28 mouse cellular contexts compared by ENCODE assay signal in genomic region chr4:139161076-139161475, GRCm38 (mm10). TPM values are rescaled to one million over a fixed set of nuclear protein-coding genes. Genes with fewer than 3 reads are reported as not detected.
DNase-seq lines count a peak whose midpoint lies in the region; ATAC-seq and TF ChIP-seq lines count a peak whose summit lies in the region.
"Had no signal": no experiment of that assay in that cellular context is flagged by ENCODE, and none has a peak within 500 bp of the region (broad histone marks: within the 10 kb centered on the region; RNA-seq: fewer than 3 reads in every experiment).

No protein-coding gene starts in this region.

- peaks cover 1% of the 10 kb centered on the region for H3K4me1 ChIP-seq in heart, adult 2 months (ENCODE audit: control insufficient read depth, insufficient read depth, low read length)
- H3K4me1 ChIP-seq: embryonic facial prominence, embryonic 13.5 days; embryonic facial prominence, embryonic 15.5 days; forebrain, embryonic 10.5 days; forebrain, embryonic 12.5 days had no signal

- ATAC-seq in granulocyte monocyte progenitor cell, adult 5-6 weeks (replicated peaks; ENCODE audit: poor library complexity, severe bottlenecking) = peak; percentile 68
- peak; percentile 39; the same call in 1 of the 2 replicates for ATAC-seq in megakaryocyte progenitor cell, adult 5-6 weeks (replicated peaks; ENCODE audit: poor library complexity)
- ATAC-seq: activated CD4-positive, CD25-positive, alpha-beta regulatory T cell, adult 4 months; CD4-positive, CD25-positive, alpha-beta regulatory T cell, adult 4 months; forebrain, embryonic 14.5 days; forebrain, embryonic 16.5 days; Patski had no signal

- DNase-seq in heart, adult 11 months = peak; percentile 88
- DNase-seq in heart, adult 2 months = no peak
- DNase-seq in gastrocnemius, adult 2 months = no peak
- no peak for DNase-seq in lung, postnatal 4 days
- no peak for DNase-seq in adrenal gland, adult 8-10 months
- DNase-seq: adrenal gland, postnatal 10 days; adrenal gland, postnatal 25 days; B cell, adult 2 months; cerebellum, adult 11-12 months; cerebellum, adult 2 months; cerebellum, adult 9-10 months; cerebellum, postnatal 10 days; cerebellum, postnatal 25 days; embryo, embryonic 11 days had no signal

- H3K27ac ChIP-seq in heart, adult 2 months = no peak overlapping the region
- H3K27ac ChIP-seq in gastrocnemius, adult 2 months = no peak overlapping the region
- H3K27ac ChIP-seq: embryonic facial prominence, embryonic 13.5 days; embryonic facial prominence, embryonic 15.5 days; forebrain, embryonic 10.5 days; forebrain, embryonic 12.5 days had no signal

- TF ChIP-seq EP300 in heart, adult 2 months (IDR thresholded peaks at IDR 0.05; ENCODE audit: insufficient read depth, low read depth, low read length) = no peak

- H3K9ac ChIP-seq in heart, adult 2 months (ENCODE audit: low read depth, low read length) = no peak overlapping the region
- H3K9ac ChIP-seq: embryonic facial prominence, embryonic 13.5 days; embryonic facial prominence, embryonic 15.5 days; forebrain, embryonic 12.5 days had no signal

- no peaks in the 10 kb centered on the region for H3K36me3 ChIP-seq in heart, adult 2 months (ENCODE audit: control insufficient read depth, insufficient read depth, low read length)
- H3K36me3 ChIP-seq: embryonic facial prominence, embryonic 13.5 days; embryonic facial prominence, embryonic 15.5 days; forebrain, embryonic 10.5 days; forebrain, embryonic 12.5 days; G1E had no signal

- H3K79me2 ChIP-seq in heart, adult 2 months (replicated peaks; ENCODE audit: control insufficient read depth, insufficient read depth, low read length) = no peaks in the 10 kb centered on the region

- TF ChIP-seq CTCF in heart, adult 2 months (IDR thresholded peaks at IDR 0.05) = no peak
- TF ChIP-seq CTCF in gastrocnemius, adult 2 months (IDR thresholded peaks at IDR 0.05) = no peak

- no peaks in the 10 kb centered on the region for H3K27me3 ChIP-seq in heart, adult 2 months (ENCODE audit: control insufficient read depth, insufficient read depth, low read length)
- H3K27me3 ChIP-seq: CH12.LX; embryonic facial prominence, embryonic 13.5 days; embryonic facial prominence, embryonic 15.5 days; forebrain, embryonic 12.5 days; Patski had no signal

- 42% methylated on average over 2 of the region's 2 CpGs for WGBS in heart, adult 2 months

- intact Hi-C loops in heart, adult 2 months (cut with DNase I) = no loop called here
- intact Hi-C loops in gastrocnemius, adult 2 months (cut with DNase I) = no loop called here

- H3K4me3 ChIP-seq in heart, adult 2 months = no peak overlapping the region
- no peak overlapping the region for H3K4me3 ChIP-seq in gastrocnemius, adult 2 months
- H3K4me3 ChIP-seq: embryonic facial prominence, embryonic 13.5 days; embryonic facial prominence, embryonic 15.5 days; erythroblast, embryonic 14.5 days; forebrain, embryonic 10.5 days; forebrain, embryonic 12.5 days had no signal

- TF ChIP-seq POLR2A in heart, adult 2 months (IDR thresholded peaks at IDR 0.05; ENCODE audit: insufficient read depth, low read depth, low read length) = no peak

RNA-seq across cellular contexts. Expression of gene Minos1, which starts 30.2 kb away (rescaled TPM):
- total RNA-seq in heart, adult 2 months (2021) = 100 to 1,000 TPM; 586 to 660 TPM
- polyA plus RNA-seq in heart, adult 2 months (2012; rRNA removed) = 203 and 282 TPM in 2 replicates
- total RNA-seq in granulocyte monocyte progenitor cell, adult 5-6 weeks (2014; fragmentation: Nextera tagmentation) = 530 and 613 TPM in 2 replicates
- 186 and 246 TPM in 2 replicates for total RNA-seq in granulocyte monocyte progenitor cell, adult 5-6 weeks (2017)
- total RNA-seq in megakaryocyte progenitor cell, adult 5-6 weeks (2015) = 517 and 531 TPM in 2 replicates
- total RNA-seq in megakaryocyte progenitor cell, adult 5-6 weeks (2017) = 167 and 172 TPM in 2 replicates
- 100 to 1,000 TPM; 304 to 430 TPM for total RNA-seq in gastrocnemius, adult 2 months (2021)
- total RNA-seq in adrenal gland, adult 8-10 months (2022) = 100 to 1,000 TPM; 273 to 460 (median 363) TPM

RNA-seq across cellular contexts. Expression of gene Capzb, which starts 31.6 kb away (rescaled TPM):
- 100 to 1,000 TPM; 342 to 392 TPM for total RNA-seq in heart, adult 2 months (2021)
- polyA plus RNA-seq in heart, adult 2 months (2012; rRNA removed) = 160 and 191 TPM in 2 replicates
- total RNA-seq in granulocyte monocyte progenitor cell, adult 5-6 weeks (2014; fragmentation: Nextera tagmentation) = 374 and 389 TPM in 2 replicates
- total RNA-seq in granulocyte monocyte progenitor cell, adult 5-6 weeks (2017) = 129 and 155 TPM in 2 replicates
- total RNA-seq in megakaryocyte progenitor cell, adult 5-6 weeks (2015) = 409 and 415 TPM in 2 replicates
- 139 and 157 TPM in 2 replicates for total RNA-seq in megakaryocyte progenitor cell, adult 5-6 weeks (2017)
- total RNA-seq in gastrocnemius, adult 2 months (2021) = 100 to 1,000 TPM; 444 to 499 TPM
- 100 to 1,000 TPM; 357 to 412 (median 388) TPM for total RNA-seq in adrenal gland, adult 8-10 months (2022)
